Mouse (Mus musculus): ENCODE results near the gene Wdr5b. TPM values are rescaled to one million over a fixed set of nuclear protein-coding genes. Genes with fewer than 3 reads are reported as not detected.

Wdr5b gene
- polyA plus RNA-seq, 1 experiment from 2014 or later: 13.7 TPM

DNA sequence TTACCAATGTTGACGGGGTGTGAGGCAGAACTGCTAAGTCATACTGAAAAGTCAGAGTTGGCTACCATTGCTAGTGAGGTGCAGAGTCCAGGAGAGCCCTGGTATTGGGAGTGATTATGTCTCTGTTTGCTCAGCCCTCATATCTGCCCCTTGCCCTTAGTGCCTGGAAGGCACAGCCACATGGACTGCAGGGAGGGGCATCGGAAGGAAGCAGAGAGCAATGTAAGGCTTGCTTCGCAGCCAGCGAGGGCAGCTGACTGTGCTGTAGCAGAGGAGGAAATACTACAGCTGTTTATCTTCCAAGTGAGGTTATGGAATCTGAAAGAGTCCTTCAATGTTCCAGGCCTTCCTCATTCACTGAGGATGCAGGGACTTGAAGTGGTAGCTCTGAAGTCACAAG is 46.9 kb downstream of the Wdr5b start:
- H3K9ac ChIP-seq: no peak overlapping the region
- no peak overlapping the region for H3K4me3 ChIP-seq (replicated peaks; ENCODE audit: low read length)
- ATAC-seq (ENCODE audit: low FRiP score): no peak
- H3K9me3 ChIP-seq (ENCODE audit: control insufficient read depth, low read length): no peaks in the 10 kb centered on the region
- H3K36me3 ChIP-seq (replicated peaks; ENCODE audit: control insufficient read depth, insufficient read depth): peaks cover 63% of the 10 kb centered on the region
- no peak overlapping the region for H3K27ac ChIP-seq
- no peak overlapping the region for H3K4me2 ChIP-seq (replicated peaks)
- H3K4me1 ChIP-seq (replicated peaks; ENCODE audit: control insufficient read depth, insufficient read depth, low read length): no peaks in the 10 kb centered on the region
- DNase-seq (ENCODE audit: low spot score): no peak
- no peaks in the 10 kb centered on the region for H3K27me3 ChIP-seq (ENCODE audit: control insufficient read depth, insufficient read depth, low read length)
- 94% methylated on average over 4 of the region's 4 CpGs for WGBS

DNA sequence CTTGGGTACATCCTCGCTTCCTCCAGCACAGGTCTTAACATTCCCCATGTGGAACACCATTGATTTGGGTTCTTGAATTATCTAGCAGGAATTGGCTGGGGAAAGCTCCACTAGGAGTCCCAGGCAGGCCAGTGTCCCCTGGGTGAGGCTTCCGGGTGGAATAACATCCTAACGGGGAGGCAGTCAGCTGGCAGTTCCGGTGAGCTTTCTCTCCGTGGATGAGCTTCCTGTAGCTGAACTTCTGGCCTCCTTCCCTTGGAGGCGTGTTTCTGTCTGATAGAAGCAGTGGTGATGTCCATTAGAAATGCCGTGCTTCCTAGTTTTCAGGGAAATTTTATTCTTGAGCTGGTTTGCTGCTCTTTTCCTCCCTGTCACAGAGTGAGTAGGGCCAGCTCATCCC is 48.1 kb downstream of the Wdr5b start:
- H3K4me1 ChIP-seq (replicated peaks; ENCODE audit: control insufficient read depth, insufficient read depth, low read length): no peaks in the 10 kb centered on the region
- H3K27ac ChIP-seq: no peak overlapping the region
- no peaks in the 10 kb centered on the region for H3K9me3 ChIP-seq (ENCODE audit: control insufficient read depth, low read length)
- H3K4me2 ChIP-seq (replicated peaks): no peak overlapping the region
- H3K4me3 ChIP-seq (replicated peaks; ENCODE audit: low read length): no peak overlapping the region
- no peak for ATAC-seq (ENCODE audit: low FRiP score)
- DNase-seq (ENCODE audit: low spot score): no peak
- no peaks in the 10 kb centered on the region for H3K27me3 ChIP-seq (ENCODE audit: control insufficient read depth, insufficient read depth, low read length)
- no peak overlapping the region for H3K9ac ChIP-seq
- WGBS: 93% methylated on average over 7 of the region's 7 CpGs
- peaks cover 52% of the 10 kb centered on the region for H3K36me3 ChIP-seq (replicated peaks; ENCODE audit: control insufficient read depth, insufficient read depth)

GRCm38 (mm10) chr16:36089850-36090616 is 49.0 kb downstream of the Wdr5b start:
- 71% methylated on average over 8 of the region's 8 CpGs for WGBS
- peaks cover 48% of the 10 kb centered on the region for H3K36me3 ChIP-seq (replicated peaks; ENCODE audit: control insufficient read depth, insufficient read depth)
- no peaks in the 10 kb centered on the region for H3K4me1 ChIP-seq (replicated peaks; ENCODE audit: control insufficient read depth, insufficient read depth, low read length)
- DNase-seq (ENCODE audit: low spot score) (no peak), ATAC-seq (ENCODE audit: low FRiP score) (no peak)
- no peak overlapping the region for H3K27ac ChIP-seq
- H3K4me2 ChIP-seq (replicated peaks): no peak overlapping the region
- no peaks in the 10 kb centered on the region for H3K9me3 ChIP-seq (ENCODE audit: control insufficient read depth, low read length)
- H3K9ac ChIP-seq: no peak overlapping the region
- no peak overlapping the region for H3K4me3 ChIP-seq (replicated peaks; ENCODE audit: low read length)
- H3K27me3 ChIP-seq (ENCODE audit: control insufficient read depth, insufficient read depth, low read length): no peaks in the 10 kb centered on the region

DNA sequence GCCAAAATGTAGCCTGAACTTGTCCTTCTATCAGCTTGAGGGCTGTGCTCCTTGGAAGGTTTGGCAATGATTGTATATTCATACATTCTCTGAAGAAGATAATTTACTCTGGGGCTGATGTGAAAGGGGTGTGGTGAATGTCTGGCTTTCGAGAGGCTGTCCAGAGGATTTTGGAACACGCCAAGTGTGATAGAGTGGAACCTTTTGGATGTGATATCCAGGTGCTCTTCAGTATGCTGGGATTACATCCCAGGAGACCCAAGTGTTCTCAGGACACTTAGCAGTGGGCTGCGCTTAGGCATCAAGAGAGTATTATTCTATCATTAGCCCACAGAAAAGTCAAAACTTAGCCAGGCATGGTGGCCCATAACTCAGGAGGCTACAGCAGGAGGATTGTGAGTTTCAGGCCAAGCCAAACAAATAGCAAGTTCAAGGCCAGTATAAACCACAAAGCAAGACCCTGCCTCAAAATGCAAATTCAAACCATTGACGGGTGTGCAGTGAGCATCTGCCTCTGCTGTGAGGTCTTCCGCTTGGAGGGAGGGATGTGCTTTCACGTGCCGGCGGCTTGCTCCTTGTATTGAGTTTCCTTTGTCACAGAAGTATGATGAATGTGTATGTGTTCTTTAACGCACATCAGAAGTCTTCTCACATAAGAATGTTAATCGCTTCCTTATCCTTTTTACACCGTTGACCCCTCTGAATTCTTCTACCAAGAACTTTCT is 50.0 kb downstream of the Wdr5b start:
- Histone ChIP-seq H3K9ac (no peak overlapping the region), H3K4me3 (replicated peaks; ENCODE audit: low read length) (no peak overlapping the region), H3K9me3 (ENCODE audit: control insufficient read depth, low read length) (no peaks in the 10 kb centered on the region), H3K4me1 (replicated peaks; ENCODE audit: control insufficient read depth, insufficient read depth, low read length) (no peaks in the 10 kb centered on the region), H3K27ac (no peak overlapping the region), H3K27me3 (ENCODE audit: control insufficient read depth, insufficient read depth, low read length) (no peaks in the 10 kb centered on the region), H3K4me2 (replicated peaks) (no peak overlapping the region), H3K36me3 (replicated peaks; ENCODE audit: control insufficient read depth, insufficient read depth) (peaks cover 43% of the 10 kb centered on the region)
- DNase-seq (ENCODE audit: low spot score) (no peak), ATAC-seq (ENCODE audit: low FRiP score) (no peak)
- 82% methylated on average over 11 of the region's 11 CpGs for WGBS

Other genes starting within 250 kb of the Wdr5b start
- 0.38 and 0.66 TPM in 2 replicates for gene Parp14, start 169.6 kb upstream of the Wdr5b start, polyA plus RNA-seq (2014; fragmentation: Nextera tagmentation; extraction: Ambion mirVana)
- gene Parp9, start 102.7 kb upstream of the Wdr5b start, polyA plus RNA-seq (2014; fragmentation: Nextera tagmentation; extraction: Ambion mirVana): 2.2 and 2.6 TPM in 2 replicates
- gene Dtx3l, start 102.0 kb upstream of the Wdr5b start, polyA plus RNA-seq (2014; fragmentation: Nextera tagmentation; extraction: Ambion mirVana): 1.2 and 1.7 TPM in 2 replicates
- 90.4 and 105 TPM in 2 replicates for gene Kpna1, start 62.4 kb upstream of the Wdr5b start, polyA plus RNA-seq (2014; fragmentation: Nextera tagmentation; extraction: Ambion mirVana)
- 129 and 139 TPM in 2 replicates for gene Fam162a, start 30.4 kb downstream of the Wdr5b start, polyA plus RNA-seq (2014; fragmentation: Nextera tagmentation; extraction: Ambion mirVana)
- gene Ccdc58, start 30.5 kb downstream of the Wdr5b start, polyA plus RNA-seq (2014; fragmentation: Nextera tagmentation; extraction: Ambion mirVana): 25.8 and 26.8 TPM in 2 replicates
- not detected in 2 replicates for gene Csta1, start 90.1 kb downstream of the Wdr5b start, polyA plus RNA-seq (2014; fragmentation: Nextera tagmentation; extraction: Ambion mirVana)
- 0.60 TPM in 1 of 2 replicates, not detected in the other for gene Stfa2l1, start 115.6 kb downstream of the Wdr5b start, polyA plus RNA-seq (2014; fragmentation: Nextera tagmentation; extraction: Ambion mirVana)
- 0.94 and 0.97 TPM in 2 replicates for gene Gm5483, start 143.0 kb downstream of the Wdr5b start, polyA plus RNA-seq (2014; fragmentation: Nextera tagmentation; extraction: Ambion mirVana)
- not detected in 2 replicates for gene Gm5416, start 169.2 kb downstream of the Wdr5b start, polyA plus RNA-seq (2014; fragmentation: Nextera tagmentation; extraction: Ambion mirVana)
- not detected in 2 replicates for gene 2010005H15Rik, start 180.3 kb downstream of the Wdr5b start, polyA plus RNA-seq (2014; fragmentation: Nextera tagmentation; extraction: Ambion mirVana)
- gene Stfa1, start 235.8 kb downstream of the Wdr5b start, polyA plus RNA-seq (2014; fragmentation: Nextera tagmentation; extraction: Ambion mirVana): 1.7 and 3.1 TPM in 2 replicates